Mouse (Mus musculus): ENCODE measurements around the gene Il23a. TPM values are rescaled to one million over a fixed set of nuclear protein-coding genes. Genes with fewer than 3 reads are reported as not detected.

Il23a gene
- polyA plus RNA-seq (2014; fragmentation: Illumina TruSeq; extraction: RNeasy Lipid Tissue Mini Kit (QIAGEN cat#74804); ENCODE audit: low read depth, low replicate concordance): not detected

GRCm38 (mm10) chr10:128298702-128299171 is at the start of gene Il23a:
TSS of gene Il23a (minus strand) at chr10:128298752.

DNA sequence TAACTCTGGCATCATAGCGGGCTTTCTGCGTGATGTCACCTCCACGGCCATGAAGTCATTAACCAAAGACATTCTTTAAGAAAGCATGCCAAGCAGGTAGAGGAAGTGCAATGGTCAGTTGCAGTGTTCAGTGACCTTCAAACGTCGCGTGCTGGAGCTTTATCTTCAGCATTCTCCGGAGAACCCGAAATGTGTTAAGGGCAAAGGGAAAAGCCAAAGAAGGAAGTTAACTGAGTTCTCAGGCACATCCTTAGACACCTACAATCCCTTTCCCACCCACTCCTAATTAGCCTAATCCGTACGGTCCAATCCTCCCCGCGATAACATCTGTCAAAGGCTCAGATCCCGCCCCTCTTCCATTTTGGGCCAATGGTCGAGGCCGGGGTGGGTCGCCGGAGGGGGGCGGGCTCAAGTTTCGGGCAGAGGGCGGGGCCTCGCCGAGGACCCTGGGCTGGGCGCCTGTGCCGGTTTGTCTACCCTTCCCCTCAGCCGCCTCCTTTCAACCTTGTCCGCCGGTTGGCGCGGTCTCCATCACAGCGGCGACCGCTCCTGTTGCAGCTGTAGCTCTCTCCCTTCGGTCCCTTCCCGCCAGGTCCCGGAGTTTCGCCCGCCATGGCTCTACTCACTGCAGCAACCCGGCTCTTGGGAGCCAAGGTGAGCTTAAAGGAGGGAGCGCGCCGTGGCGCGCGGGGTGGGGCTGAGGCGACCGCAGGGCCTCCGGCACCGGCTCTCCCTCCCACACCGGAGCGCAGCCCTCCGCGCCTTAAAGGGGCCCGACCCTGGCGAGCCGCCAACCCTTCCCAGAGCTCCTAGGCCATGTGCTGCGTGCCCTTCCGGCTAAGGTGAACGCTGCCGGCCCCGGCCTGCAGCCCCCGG is 39.0 kb upstream of the Il23a start, which contains the start of gene Cs:
Gene Cs (plus strand): TSS at position 429 of the 876 bp plus-strand sequence.

GRCm38 (mm10) chr10:128322141-128323108 is 23.9 kb upstream of the Il23a start, which contains the start of gene Cnpy2:
TSS of gene Cnpy2 (plus strand) at chr10:128322459.

DNA sequence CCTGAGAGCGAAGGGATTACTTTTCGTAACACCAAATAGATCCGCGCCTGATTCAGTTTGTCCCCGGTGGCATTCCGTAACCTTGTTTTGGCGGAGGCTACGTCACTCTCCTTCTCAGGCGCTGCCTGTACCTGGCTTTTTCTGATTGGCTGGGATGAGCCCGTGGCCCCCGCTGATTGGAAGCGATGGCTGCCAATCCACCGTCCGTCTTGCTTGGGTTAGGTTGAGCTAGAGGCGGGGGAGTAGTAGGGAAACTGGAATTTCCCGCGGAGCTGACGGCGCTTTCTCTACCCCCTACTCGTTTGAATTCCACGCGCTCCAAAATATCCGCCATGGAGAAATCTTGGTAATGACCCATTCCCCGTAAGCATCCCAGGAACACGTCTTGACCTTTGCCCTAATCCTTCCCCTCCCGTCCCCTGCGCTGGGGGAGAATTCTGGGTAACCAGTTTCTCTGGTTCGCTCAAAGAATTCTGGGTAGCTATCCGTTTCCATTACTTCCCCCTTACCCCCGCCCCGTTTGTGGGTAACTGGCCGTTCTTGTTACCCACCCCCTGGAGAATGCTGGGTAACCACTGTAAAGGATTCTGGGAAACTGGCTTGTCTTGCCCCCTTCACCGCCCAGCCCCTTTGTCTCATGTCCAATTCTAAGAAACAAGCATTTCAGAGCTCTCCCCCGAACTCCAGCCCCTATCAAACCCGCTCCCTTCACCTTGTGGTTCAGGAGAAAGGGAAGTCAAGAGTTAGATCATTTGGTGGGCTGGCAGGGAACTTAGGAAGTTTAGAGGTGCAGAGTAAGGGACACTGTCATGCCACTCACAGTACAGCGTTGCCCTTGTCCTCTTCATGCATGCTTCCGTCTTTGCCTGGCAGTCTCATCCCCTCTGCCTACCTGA is 4.8 kb upstream of the Il23a start, which contains the start of gene Pan2:
Gene Pan2 (plus strand): TSS at position 210 of the 896 bp plus-strand sequence.

DNA sequence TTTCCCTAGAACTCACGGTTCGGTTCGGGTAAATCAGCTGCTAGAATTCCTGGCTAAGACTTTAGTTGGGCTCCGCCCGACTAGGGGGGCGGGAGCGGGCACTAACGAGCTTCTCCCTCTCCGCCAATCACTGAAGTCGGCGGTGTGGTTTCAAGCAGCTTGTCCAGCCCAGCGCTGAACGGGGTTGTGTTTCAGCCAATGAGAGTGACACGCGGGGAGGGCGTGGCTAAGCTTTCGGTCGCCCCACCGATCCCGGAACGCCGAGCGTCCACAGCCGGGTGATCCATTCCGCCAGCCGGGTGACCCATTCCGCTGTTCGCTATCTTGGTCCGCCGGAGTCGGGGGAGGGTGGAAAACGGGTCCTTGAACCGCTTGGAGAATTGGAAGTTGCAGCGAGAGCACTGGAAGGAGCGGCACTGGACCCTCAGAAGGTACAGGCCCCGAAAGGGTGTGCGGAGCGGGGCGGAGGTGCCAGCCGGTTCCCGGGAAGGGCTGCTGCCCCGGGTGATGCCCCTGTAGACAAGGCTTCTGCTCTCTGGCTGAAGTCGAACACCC is 28.2 kb downstream of the Il23a start, which contains the start of gene Stat2:
Gene Stat2 (plus strand): TSS at position 273 of the 555 bp plus-strand sequence.

DNA sequence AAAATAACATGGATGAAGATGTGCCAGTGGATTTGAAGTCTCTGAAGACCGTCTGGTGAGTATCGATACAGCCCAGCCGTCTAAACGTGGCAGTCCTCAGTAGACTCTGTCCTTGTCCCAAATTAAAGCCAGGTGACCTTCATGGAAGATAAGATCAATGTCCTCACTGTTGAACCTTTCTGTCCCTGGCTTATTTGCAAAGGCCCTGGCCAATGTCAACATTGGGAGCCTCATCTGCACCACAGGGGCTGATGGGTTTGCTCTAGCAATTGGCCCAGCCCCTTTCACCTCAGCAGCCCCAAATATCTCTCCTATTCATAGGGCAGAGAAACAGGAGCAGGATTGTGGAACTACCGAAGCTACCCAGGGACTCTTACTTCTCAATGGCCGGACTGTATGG is 30.2 kb downstream of the Il23a start, which contains the start of gene Apof:
Gene Apof (plus strand): TSS at position 301 of the 400 bp plus-strand sequence.

GRCm38 (mm10) chr10:128253677-128254255 is 44.8 kb downstream of the Il23a start, which contains the start of gene Apon:
TSS of gene Apon (plus strand) at chr10:128254096.

Other genes starting within 250 kb of the Il23a start
- 93.0 TPM for gene Ptges3, start 239.8 kb downstream of the Il23a start, polyA plus RNA-seq (2014; fragmentation: Illumina TruSeq; extraction: RNeasy Lipid Tissue Mini Kit (QIAGEN cat#74804); ENCODE audit: low read depth, low replicate concordance)
- 7,621 TPM for gene Atp5b, start 215.5 kb downstream of the Il23a start, polyA plus RNA-seq (2014; fragmentation: Illumina TruSeq; extraction: RNeasy Lipid Tissue Mini Kit (QIAGEN cat#74804); ENCODE audit: low read depth, low replicate concordance)
- 18.2 TPM for gene Baz2a, start 207.2 kb downstream of the Il23a start, polyA plus RNA-seq (2014; fragmentation: Illumina TruSeq; extraction: RNeasy Lipid Tissue Mini Kit (QIAGEN cat#74804); ENCODE audit: low read depth, low replicate concordance)
- gene Rbms2, start 118.5 kb downstream of the Il23a start, polyA plus RNA-seq (2014; fragmentation: Illumina TruSeq; extraction: RNeasy Lipid Tissue Mini Kit (QIAGEN cat#74804); ENCODE audit: low read depth, low replicate concordance): 72.7 TPM
- gene Gls2, start 104.3 kb downstream of the Il23a start, polyA plus RNA-seq (2014; fragmentation: Illumina TruSeq; extraction: RNeasy Lipid Tissue Mini Kit (QIAGEN cat#74804); ENCODE audit: low read depth, low replicate concordance): 1.4 TPM
- gene Spryd4, start 86.9 kb downstream of the Il23a start, polyA plus RNA-seq (2014; fragmentation: Illumina TruSeq; extraction: RNeasy Lipid Tissue Mini Kit (QIAGEN cat#74804); ENCODE audit: low read depth, low replicate concordance): 36.7 TPM
- not detected for gene Mip, start 72.9 kb downstream of the Il23a start, polyA plus RNA-seq (2014; fragmentation: Illumina TruSeq; extraction: RNeasy Lipid Tissue Mini Kit (QIAGEN cat#74804); ENCODE audit: low read depth, low replicate concordance)
- gene Timeless, start 66.7 kb downstream of the Il23a start, polyA plus RNA-seq (2014; fragmentation: Illumina TruSeq; extraction: RNeasy Lipid Tissue Mini Kit (QIAGEN cat#74804); ENCODE audit: low read depth, low replicate concordance): 14.8 TPM
- not detected for gene Apon, start 44.7 kb downstream of the Il23a start, polyA plus RNA-seq (2014; fragmentation: Illumina TruSeq; extraction: RNeasy Lipid Tissue Mini Kit (QIAGEN cat#74804); ENCODE audit: low read depth, low replicate concordance)
- gene Apof, start 30.1 kb downstream of the Il23a start, polyA plus RNA-seq (2014; fragmentation: Illumina TruSeq; extraction: RNeasy Lipid Tissue Mini Kit (QIAGEN cat#74804); ENCODE audit: low read depth, low replicate concordance): 0.73 TPM
- gene Stat2, start 28.2 kb downstream of the Il23a start, polyA plus RNA-seq (2014; fragmentation: Illumina TruSeq; extraction: RNeasy Lipid Tissue Mini Kit (QIAGEN cat#74804); ENCODE audit: low read depth, low replicate concordance): 13.2 TPM
- 14.4 TPM for gene Pan2, start 4.6 kb upstream of the Il23a start, polyA plus RNA-seq (2014; fragmentation: Illumina TruSeq; extraction: RNeasy Lipid Tissue Mini Kit (QIAGEN cat#74804); ENCODE audit: low read depth, low replicate concordance)
- 64.0 TPM for gene Cnpy2, start 23.7 kb upstream of the Il23a start, polyA plus RNA-seq (2014; fragmentation: Illumina TruSeq; extraction: RNeasy Lipid Tissue Mini Kit (QIAGEN cat#74804); ENCODE audit: low read depth, low replicate concordance)
- gene Cs, start 39.0 kb upstream of the Il23a start, polyA plus RNA-seq (2014; fragmentation: Illumina TruSeq; extraction: RNeasy Lipid Tissue Mini Kit (QIAGEN cat#74804); ENCODE audit: low read depth, low replicate concordance): 1,135 TPM
- 389 TPM for gene Coq10a, start 70.2 kb upstream of the Il23a start, polyA plus RNA-seq (2014; fragmentation: Illumina TruSeq; extraction: RNeasy Lipid Tissue Mini Kit (QIAGEN cat#74804); ENCODE audit: low read depth, low replicate concordance)
- 30.7 TPM for gene Ankrd52, start 78.4 kb upstream of the Il23a start, polyA plus RNA-seq (2014; fragmentation: Illumina TruSeq; extraction: RNeasy Lipid Tissue Mini Kit (QIAGEN cat#74804); ENCODE audit: low read depth, low replicate concordance)
- not detected for gene Slc39a5, start 102.5 kb upstream of the Il23a start, polyA plus RNA-seq (2014; fragmentation: Illumina TruSeq; extraction: RNeasy Lipid Tissue Mini Kit (QIAGEN cat#74804); ENCODE audit: low read depth, low replicate concordance)
- 46.9 TPM for gene Nabp2, start 112.7 kb upstream of the Il23a start, polyA plus RNA-seq (2014; fragmentation: Illumina TruSeq; extraction: RNeasy Lipid Tissue Mini Kit (QIAGEN cat#74804); ENCODE audit: low read depth, low replicate concordance)
- gene Rnf41, start 112.9 kb upstream of the Il23a start, polyA plus RNA-seq (2014; fragmentation: Illumina TruSeq; extraction: RNeasy Lipid Tissue Mini Kit (QIAGEN cat#74804); ENCODE audit: low read depth, low replicate concordance): 15.0 TPM
- gene Smarcc2, start 160.5 kb upstream of the Il23a start, polyA plus RNA-seq (2014; fragmentation: Illumina TruSeq; extraction: RNeasy Lipid Tissue Mini Kit (QIAGEN cat#74804); ENCODE audit: low read depth, low replicate concordance): 56.7 TPM
- gene Myl6, start 195.4 kb upstream of the Il23a start, polyA plus RNA-seq (2014; fragmentation: Illumina TruSeq; extraction: RNeasy Lipid Tissue Mini Kit (QIAGEN cat#74804); ENCODE audit: low read depth, low replicate concordance): 525 TPM
- gene Myl6b, start 199.9 kb upstream of the Il23a start, polyA plus RNA-seq (2014; fragmentation: Illumina TruSeq; extraction: RNeasy Lipid Tissue Mini Kit (QIAGEN cat#74804); ENCODE audit: low read depth, low replicate concordance): 3.0 TPM
- 20.8 TPM for gene Esyt1, start 227.1 kb upstream of the Il23a start, polyA plus RNA-seq (2014; fragmentation: Illumina TruSeq; extraction: RNeasy Lipid Tissue Mini Kit (QIAGEN cat#74804); ENCODE audit: low read depth, low replicate concordance)
- gene Zc3h10, start 249.0 kb upstream of the Il23a start, polyA plus RNA-seq (2014; fragmentation: Illumina TruSeq; extraction: RNeasy Lipid Tissue Mini Kit (QIAGEN cat#74804); ENCODE audit: low read depth, low replicate concordance): 7.1 TPM

Data from heart, adult 10 weeks (tissue).